Mouse (Mus musculus): ENCODE results near the gene Fam186a. TPM values are rescaled to one million over a fixed set of nuclear protein-coding genes. Genes with fewer than 3 reads are reported as not detected.

The Fam186a gene
- total RNA-seq, 2 experiments from 2014 or later = 0.05 to 0.18 TPM

GRCm38 (mm10) chr15:99872543-99872942, 94.3 kb downstream of the Fam186a start:
- no peak for DNase-seq

Other genes starting within 250 kb of the Fam186a start
- gene Gpd1, start 249.5 kb downstream of the Fam186a start, total RNA-seq (2021) = 100 to 1,000 TPM; 358 to 467 TPM
- gene Cox14, start 241.4 kb downstream of the Fam186a start, total RNA-seq (2021) = 100 to 1,000 TPM; 162 to 182 TPM
- gene Cers5, start 194.2 kb downstream of the Fam186a start, total RNA-seq (2021) = 10 to 100 TPM; 16.0 to 17.5 TPM
- 10 to 100 TPM; 30.4 to 41.9 TPM for gene Lima1, start 91.6 kb downstream of the Fam186a start, total RNA-seq (2021)
- 10 to 100 TPM; 39.6 to 43.7 TPM for gene Larp4, start 3.0 kb upstream of the Fam186a start, total RNA-seq (2021)
- 10 to 100 TPM; 17.5 to 19.3 TPM for gene Dip2b, start 71.6 kb upstream of the Fam186a start, total RNA-seq (2021)

Measured in gastrocnemius, postnatal 10 days (tissue).